Mouse (Mus musculus) myocyte (in vitro differentiated cells): ENCODE results near the gene Psmd8. TPM values are rescaled to one million over a fixed set of nuclear protein-coding genes. Genes with fewer than 3 reads are reported as not detected.

Source experiments
- H3K27me3 ChIP-seq: one replicate; pipeline ENCODE4 v1.6.1; 2011; ENCODE audit not compliant: control insufficient read depth, insufficient read depth, insufficient read length
- H3K36me3 ChIP-seq: one replicate; pipeline ENCODE4 v1.6.1; 2011; ENCODE audit not compliant: control insufficient read depth, insufficient read depth
- H3K4me2 ChIP-seq: one replicate; pipeline ENCODE4 v1.6.1; 2011; ENCODE audit warnings: low read depth, control low read depth
- H3K4me3 ChIP-seq: one replicate; pipeline ENCODE4 v1.5.1; 2011; ENCODE audit warnings: mild to moderate bottlenecking, control low read depth, moderate library complexity
- H3K79me2 ChIP-seq: one replicate; pipeline ENCODE4 v1.6.1; 2011; ENCODE audit not compliant: control insufficient read depth, insufficient read depth
- H3ac ChIP-seq: one replicate; pipeline ENCODE4 v1.6.1; 2011; ENCODE audit not compliant: control insufficient read depth, insufficient read length
- CEBPB ChIP-seq: IDR thresholded peaks from 2 replicates; pipeline ENCODE4 v1.6.1; 2011; ENCODE audit warnings: mild to moderate bottlenecking, moderate library complexity; ENCODE audit not compliant: poor library complexity, insufficient read depth, severe bottlenecking
- E2F4 ChIP-seq: IDR thresholded peaks from one replicate; pipeline ENCODE4 v1.6.1; 2011; ENCODE audit warnings: mild to moderate bottlenecking, control low read depth, moderate library complexity; ENCODE audit not compliant: insufficient read depth
- MAX ChIP-seq: IDR thresholded peaks from one replicate; pipeline ENCODE4 v1.6.1; 2011; ENCODE audit warnings: low read depth, mild to moderate bottlenecking, control low read depth
- MYOD1 ChIP-seq, 3 experiments: IDR thresholded peaks; one replicate each; pipeline ENCODE4 v1.6.1; 2011; ENCODE audit warnings: control low read depth in 2 of 3, low read depth in 2 of 3, mild to moderate bottlenecking in 2 of 3, moderate library complexity in 1 of 3; ENCODE audit not compliant: insufficient read length in 2 of 3, control insufficient read depth in 1 of 3
- MYOG ChIP-seq, 3 experiments: IDR thresholded peaks; one replicate each; pipeline ENCODE4 v1.6.1; 2011; ENCODE audit warnings: control low read depth in 2 of 3, low read depth in 2 of 3, mild to moderate bottlenecking in 2 of 3; ENCODE audit not compliant: insufficient read length in 2 of 3, control insufficient read depth in 1 of 3, insufficient read depth in 1 of 3
- POLR2A ChIP-seq: IDR thresholded peaks from one replicate; pipeline ENCODE4 v1.6.1; 2011; ENCODE audit warnings: low read depth, mild to moderate bottlenecking, control low read depth, moderate library complexity; ENCODE audit not compliant: insufficient read length
- POLR2AphosphoS2 ChIP-seq: IDR thresholded peaks from one replicate; pipeline ENCODE4 v1.6.1; 2011; ENCODE audit warnings: low read depth, control low read depth; ENCODE audit not compliant: insufficient read length
- REST ChIP-seq: IDR thresholded peaks from one replicate; pipeline ENCODE4 v1.6.1; 2011; ENCODE audit warnings: mild to moderate bottlenecking, control low read depth, moderate library complexity; ENCODE audit not compliant: insufficient read depth, insufficient read length
- SRF ChIP-seq: IDR thresholded peaks from one replicate; pipeline ENCODE4 v1.6.1; 2011; ENCODE audit warnings: low read depth; ENCODE audit not compliant: control insufficient read depth, insufficient read length
- TCF12 ChIP-seq: IDR thresholded peaks from one replicate; pipeline ENCODE4 v1.6.1; 2011; ENCODE audit warnings: mild to moderate bottlenecking, control low read depth; ENCODE audit not compliant: poor library complexity, insufficient read depth, severe bottlenecking
- TCF3 ChIP-seq: IDR thresholded peaks from one replicate; pipeline ENCODE4 v1.6.1; 2011; ENCODE audit warnings: low read depth, control low read depth; ENCODE audit not compliant: insufficient read length
- USF1 ChIP-seq: IDR thresholded peaks from one replicate; pipeline ENCODE4 v1.6.1; 2011; ENCODE audit warnings: low read depth, mild to moderate bottlenecking, control low read depth, moderate library complexity
- polyA plus RNA-seq: library from polyadenylated mRNA; unstranded; fragments of >200 nt; fragmentation: generic; extraction: Trizol; gene quantifications from one replicate; pipeline ENCODE4 v1.2.1, GENCODE M21; 2012; ENCODE audit warnings: missing spikeins

Psmd8 gene
- polyA plus RNA-seq, 1 experiment = 404 TPM

- TF ChIP-seq TCF12 (no peak), E2F4 (no peak), MAX (no peak), CEBPB (no peak), SRF (no peak), POLR2AphosphoS2 (no peak), TCF3 (no peak), MYOG (IDR thresholded peaks at IDR 0.05; ENCODE audit: control insufficient read depth in 1 of 3, insufficient read depth in 1 of 3, insufficient read length in 2 of 3, low read depth in 2 of 3) (no peak), POLR2A (no peak), USF1 (no peak), REST (no peak), MYOD1 (IDR thresholded peaks at IDR 0.05; ENCODE audit: control insufficient read depth in 1 of 3, insufficient read length in 2 of 3, low read depth in 2 of 3) (no peak)
- no peaks in the 10 kb centered on the region for H3K79me2 ChIP-seq
- no peak overlapping the region for H3K4me2 ChIP-seq
- H3ac ChIP-seq = no peak overlapping the region
- H3K27me3 ChIP-seq = peaks cover 5% of the 10 kb centered on the region
- no peaks in the 10 kb centered on the region for H3K36me3 ChIP-seq
- no peak overlapping the region for H3K4me3 ChIP-seq
Observed at GRCm38 (mm10) chr7:29154018-29154720, 26.3 kb downstream of the Psmd8 start.

DNA sequence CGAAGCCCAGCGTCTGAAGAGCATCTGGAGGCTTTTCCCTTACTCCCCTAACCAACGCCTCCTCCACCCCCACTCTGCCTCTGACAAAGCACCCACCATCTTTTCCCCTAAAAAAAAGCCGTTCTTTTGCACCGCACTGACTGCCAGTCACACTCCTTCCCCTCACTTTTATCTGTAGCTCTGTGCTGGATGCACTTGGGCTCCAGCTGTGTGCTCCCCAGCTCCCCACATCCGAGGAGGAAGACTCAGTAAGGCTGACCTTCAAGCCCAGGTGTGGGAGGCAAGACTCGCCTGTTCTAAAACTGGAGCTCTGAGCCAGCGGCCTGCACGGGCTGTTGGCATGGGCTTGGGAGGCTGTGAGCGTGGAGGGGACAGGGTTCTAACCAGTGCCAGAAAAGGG is 29.0 kb downstream of the Psmd8 start:
- H3K36me3 ChIP-seq = no peaks in the 10 kb centered on the region
- no peaks in the 10 kb centered on the region for H3K79me2 ChIP-seq
- no peak overlapping the region for H3K4me3 ChIP-seq
- peaks cover 5% of the 10 kb centered on the region for H3K27me3 ChIP-seq
- no peak overlapping the region for H3ac ChIP-seq
- TF ChIP-seq SRF (no peak), MYOG (IDR thresholded peaks at IDR 0.05; ENCODE audit: control insufficient read depth in 1 of 3, insufficient read depth in 1 of 3, insufficient read length in 2 of 3, low read depth in 2 of 3) (no peak), CEBPB (no peak), POLR2A (no peak), USF1 (no peak)
- H3K4me2 ChIP-seq = no peak overlapping the region

DNA sequence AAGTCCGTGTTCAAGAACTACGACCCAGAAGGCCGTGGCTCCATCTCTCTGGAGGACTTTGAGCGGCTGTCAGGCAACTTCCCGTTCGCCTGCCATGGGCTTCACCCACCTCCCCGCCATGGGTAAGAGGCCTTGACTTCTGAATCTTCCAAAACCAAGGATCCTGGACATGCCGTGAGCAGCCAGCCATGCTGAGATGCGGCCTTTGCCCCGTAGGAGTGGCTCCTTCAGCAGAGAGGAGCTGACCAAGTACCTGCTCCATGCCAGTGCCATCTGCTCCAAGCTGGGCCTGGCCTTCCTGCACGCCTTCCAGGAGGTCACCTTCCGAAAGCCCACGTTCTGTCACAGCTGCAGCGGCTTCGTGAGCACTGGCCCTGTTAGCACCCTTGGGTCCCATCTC is 31.7 kb downstream of the Psmd8 start:
- Histone ChIP-seq H3ac (no peak overlapping the region), H3K27me3 (peaks cover 5% of the 10 kb centered on the region), H3K79me2 (no peaks in the 10 kb centered on the region), H3K4me3 (no peak overlapping the region), H3K36me3 (no peaks in the 10 kb centered on the region), H3K4me2 (no peak overlapping the region)
- TF ChIP-seq E2F4 (no peak), TCF12 (no peak), USF1 (no peak), CEBPB (no peak), POLR2AphosphoS2 (no peak), TCF3 (no peak), SRF (no peak), MYOD1 (IDR thresholded peaks at IDR 0.05; ENCODE audit: control insufficient read depth in 1 of 3, insufficient read length in 2 of 3, low read depth in 2 of 3) (no peak), REST (no peak), MAX (no peak), POLR2A (no peak), MYOG (IDR thresholded peaks at IDR 0.05; ENCODE audit: control insufficient read depth in 1 of 3, insufficient read depth in 1 of 3, insufficient read length in 2 of 3, low read depth in 2 of 3) (no peak)

DNA sequence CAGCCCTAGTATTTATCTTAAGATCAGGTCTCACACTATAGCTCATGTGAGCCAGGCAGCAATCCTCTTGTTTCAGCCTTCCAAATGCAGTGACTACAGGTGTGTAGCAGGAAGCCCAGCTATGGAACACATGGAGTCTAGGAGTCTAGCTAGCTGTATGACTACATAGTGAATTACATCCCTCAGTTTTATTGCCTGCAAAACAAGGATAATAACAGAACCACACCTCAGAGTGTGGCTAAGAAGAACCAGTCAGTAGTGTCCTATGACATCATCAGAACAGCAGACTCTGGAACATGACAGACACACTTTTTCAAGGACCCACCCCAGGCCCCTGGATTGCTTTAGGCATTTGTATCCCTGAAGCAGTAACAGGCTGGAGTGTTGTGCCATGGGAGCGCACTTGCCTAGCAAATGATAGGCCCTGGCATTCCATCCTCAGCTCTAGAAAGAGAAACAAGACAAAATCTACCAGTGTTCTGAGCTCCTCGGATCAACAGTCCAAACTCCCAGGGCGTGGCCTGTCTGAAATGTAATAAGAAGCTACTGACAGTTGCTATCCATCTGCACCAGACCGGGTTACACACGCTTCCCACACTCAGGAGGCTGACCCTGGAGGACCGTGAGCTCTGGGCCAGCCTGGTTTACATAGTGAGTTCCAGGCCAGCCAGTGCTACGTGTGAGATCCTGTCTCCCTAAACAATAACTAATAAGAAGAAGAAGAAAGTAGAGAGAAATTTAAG is 33.7 kb downstream of the Psmd8 start:
- TF ChIP-seq MYOG (IDR thresholded peaks at IDR 0.05; ENCODE audit: control insufficient read depth in 1 of 3, insufficient read depth in 1 of 3, insufficient read length in 2 of 3, low read depth in 2 of 3) (peak in 1 of 3 experiments; percentile 29), TCF12 (no peak)
- Histone ChIP-seq H3K4me2 (peak overlapping the region; percentile 18), H3K79me2 (no peaks in the 10 kb centered on the region), H3K4me3 (no peak overlapping the region), H3K27me3 (peaks cover 5% of the 10 kb centered on the region), H3K36me3 (no peaks in the 10 kb centered on the region), H3ac (no peak overlapping the region)

DNA sequence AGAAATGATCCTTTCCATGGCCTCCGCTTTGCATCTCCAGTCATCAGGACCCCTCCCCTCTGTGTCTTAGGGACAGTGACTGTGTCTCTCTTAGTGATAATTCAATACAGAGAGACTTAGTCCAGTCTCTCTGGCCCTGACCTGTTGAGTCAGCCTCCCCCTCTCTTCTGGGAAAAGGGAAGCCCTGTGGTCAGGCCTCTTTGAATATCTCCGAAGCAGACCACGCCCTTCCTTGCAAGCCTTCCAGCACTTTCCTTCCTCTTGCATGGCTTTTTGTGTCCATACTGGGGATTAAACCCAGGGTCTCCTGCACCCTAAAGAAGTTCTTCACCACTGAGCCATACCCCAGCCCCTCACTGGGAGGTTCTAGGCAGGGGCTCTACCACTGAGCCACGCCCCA is 36.5 kb downstream of the Psmd8 start:
- Histone ChIP-seq H3K4me3 (no peak overlapping the region), H3K36me3 (no peaks in the 10 kb centered on the region), H3K27me3 (no peaks in the 10 kb centered on the region), H3ac (no peak overlapping the region), H3K4me2 (no peak overlapping the region), H3K79me2 (no peaks in the 10 kb centered on the region)
- TF ChIP-seq POLR2A (no peak), REST (no peak), SRF (no peak), MAX (no peak), E2F4 (no peak), TCF12 (no peak), USF1 (no peak), TCF3 (no peak), POLR2AphosphoS2 (no peak), MYOG (IDR thresholded peaks at IDR 0.05; ENCODE audit: control insufficient read depth in 1 of 3, insufficient read depth in 1 of 3, insufficient read length in 2 of 3, low read depth in 2 of 3) (no peak), MYOD1 (IDR thresholded peaks at IDR 0.05; ENCODE audit: control insufficient read depth in 1 of 3, insufficient read length in 2 of 3, low read depth in 2 of 3) (no peak), CEBPB (no peak)
